Mouse (Mus musculus) embryonic facial prominence, embryonic 11.5 days (tissue): Measurements from ENCODE around the gene Olfr613. TPM values are rescaled to one million over a fixed set of nuclear protein-coding genes. Genes with fewer than 3 reads are reported as not detected.
"Not testable (repeated sequence)": the region's sequence is repeated elsewhere in the genome, so short reads cannot be mapped to it uniquely, and the experiment has no call there.

Experiments
- ATAC-seq: fragments of 200-750 bp; cut with Nextera tagmentation; replicated peaks from 2 replicates; pipeline ENCODE4 v1.8.0; 2017; ENCODE audit warnings: low read depth; ENCODE audit not compliant: insufficient number of reproducible peaks, low FRiP score, low TSS enrichment
- DNase-seq: peaks from one replicate; pipeline ENCODE4 v3.0.0-alpha.2; 2015; ENCODE audit warnings: low spot score
- H3K27ac ChIP-seq: fragments of 300-500 bp; sonication (generic); replicated peaks from 2 replicates; pipeline ENCODE4 v1.5.1; 2014; ENCODE audit warnings: mild to moderate bottlenecking, low read depth, low read length, control low read depth
- H3K27me3 ChIP-seq: fragments of 300-500 bp; sonication (generic); 2 replicates; pipeline ENCODE4 v1.6.1; 2014; ENCODE audit warnings: mild to moderate bottlenecking, low read length, moderate library complexity, mixed read lengths; ENCODE audit not compliant: control insufficient read depth, insufficient read depth
- H3K36me3 ChIP-seq: fragments of 300-500 bp; sonication (generic); replicated peaks from 2 replicates; pipeline ENCODE4 v1.6.1; 2014; ENCODE audit warnings: low read depth, mild to moderate bottlenecking, low read length, moderate library complexity, mixed read lengths; ENCODE audit not compliant: control insufficient read depth, insufficient read depth
- H3K4me1 ChIP-seq: fragments of 300-500 bp; sonication (generic); 2 replicates; pipeline ENCODE4 v1.6.1; 2014; ENCODE audit warnings: low read length, mixed read lengths; ENCODE audit not compliant: control insufficient read depth, insufficient read depth
- H3K4me2 ChIP-seq: fragments of 300-500 bp; sonication (generic); 2 replicates; pipeline ENCODE4 v1.6.1; 2014; ENCODE audit warnings: low read depth, mild to moderate bottlenecking, control low read depth, low read length, moderate library complexity
- H3K4me3 ChIP-seq: fragments of 300-500 bp; sonication (generic); 2 replicates; pipeline ENCODE4 v1.5.1; 2014; ENCODE audit warnings: low read depth, low read length, control low read depth
- H3K9ac ChIP-seq: fragments of 300-500 bp; sonication (generic); replicated peaks from 2 replicates; pipeline ENCODE4 v1.6.1; 2014; ENCODE audit warnings: mild to moderate bottlenecking, control low read depth, low read length
- H3K9me3 ChIP-seq: fragments of 300-500 bp; sonication (generic); replicated peaks from 2 replicates; pipeline ENCODE4 v1.6.1; 2016; ENCODE audit warnings: mild to moderate bottlenecking, low read length, inconsistent platforms, mixed read lengths; ENCODE audit not compliant: control insufficient read depth
- WGBS: fragments of 180-500 bp; shearing (Covaris S2); extraction: QIAGEN DNeasy Blood & Tissue Kit; methylation state at CpG from one replicate; pipeline ENCODE4 v1.1.7; 2014; 5-methylcytosine and 5-hydroxymethylcytosine counted together
- polyA plus RNA-seq: library from polyadenylated mRNA; unstranded; fragments of >200 nt; fragmentation: Nextera tagmentation; extraction: Ambion mirVana; gene quantifications from 2 replicates; pipeline ENCODE4 v1.2.1, GENCODE M21; 2014

The Olfr613 gene
- polyA plus RNA-seq, result not detected in 2 replicates

- no peak for ATAC-seq
- no peak within 1 kb of the TSS for H3K4me2 ChIP-seq
- WGBS, result 77% methylated on average over 2 of the region's 2 CpGs
- no peaks in the 10 kb centered on the region for H3K36me3 ChIP-seq
- H3K4me1 ChIP-seq, result no peaks in the 10 kb centered on the region
- no peak within 1 kb of the TSS for H3K9ac ChIP-seq
- no peaks in the 10 kb centered on the region for H3K9me3 ChIP-seq
- H3K27ac ChIP-seq, result no peak within 1 kb of the TSS
- H3K4me3 ChIP-seq, result no peak within 1 kb of the TSS
- DNase-seq, result no peak
- H3K27me3 ChIP-seq, result no peaks in the 10 kb centered on the region
Measured at GRCm38 (mm10) chr7:103547774-103548173, at the start of gene Olfr613. Gene Olfr613 (plus strand): TSS chr7:103548074.

GRCm38 (mm10) chr7:103512022-103512421, 35.9 kb upstream of the Olfr613 start, which contains the start of gene Olfr610:
Gene Olfr610 (minus strand): TSS chr7:103512122.
- Histone ChIP-seq H3K27ac (no peak within 1 kb of the TSS), H3K4me3 (no peak within 1 kb of the TSS), H3K36me3 (no peaks in the 10 kb centered on the region), H3K4me1 (no peaks in the 10 kb centered on the region), H3K27me3 (no peaks in the 10 kb centered on the region), H3K9me3 (no peaks in the 10 kb centered on the region), H3K4me2 (no peak within 1 kb of the TSS), H3K9ac (no peak within 1 kb of the TSS)
- 73% methylated on average over 2 of the region's 2 CpGs for WGBS
- DNase-seq (no peak), ATAC-seq (no peak)

GRCm38 (mm10) chr7:103520746-103521145, 27.1 kb upstream of the Olfr613 start, which contains the start of gene Olfr611:
Gene Olfr611 (minus strand): TSS chr7:103520846.
- WGBS, result 61% methylated on average over 1 of the region's 1 CpGs
- not testable (repeated sequence) for H3K27ac ChIP-seq, H3K4me3 ChIP-seq, ATAC-seq, H3K9ac ChIP-seq, H3K27me3 ChIP-seq, H3K9me3 ChIP-seq, H3K36me3 ChIP-seq, H3K4me2 ChIP-seq, H3K4me1 ChIP-seq, DNase-seq

GRCm38 (mm10) chr7:103542617-103543016, 5.3 kb upstream of the Olfr613 start, which contains the start of gene Olfr612:
Gene Olfr612 (minus strand): TSS chr7:103542717.
- WGBS, result 78% methylated on average over 2 of the region's 2 CpGs
- not testable (repeated sequence) for H3K4me3 ChIP-seq, H3K27ac ChIP-seq, H3K9me3 ChIP-seq, H3K4me2 ChIP-seq, ATAC-seq, H3K27me3 ChIP-seq, DNase-seq, H3K9ac ChIP-seq, H3K36me3 ChIP-seq, H3K4me1 ChIP-seq

GRCm38 (mm10) chr7:103555779-103556178, 7.9 kb downstream of the Olfr613 start, which contains the start of gene Olfr615:
Gene Olfr615 (plus strand): TSS chr7:103556079.
- Histone ChIP-seq H3K9ac (no peak within 1 kb of the TSS), H3K4me1 (no peaks in the 10 kb centered on the region), H3K36me3 (no peaks in the 10 kb centered on the region), H3K4me2 (no peak within 1 kb of the TSS), H3K4me3 (no peak within 1 kb of the TSS), H3K27me3 (no peaks in the 10 kb centered on the region), H3K9me3 (no peaks in the 10 kb centered on the region), H3K27ac (no peak within 1 kb of the TSS)
- no peak for ATAC-seq
- no peak for DNase-seq
- WGBS, result 84% methylated on average over 2 of the region's 2 CpGs

- DNase-seq (no peak), ATAC-seq (no peak)
- Histone ChIP-seq H3K4me2 (no peak within 1 kb of the TSS), H3K27ac (no peak within 1 kb of the TSS), H3K9me3 (no peaks in the 10 kb centered on the region), H3K4me3 (no peak within 1 kb of the TSS), H3K36me3 (no peaks in the 10 kb centered on the region), H3K27me3 (no peaks in the 10 kb centered on the region), H3K9ac (no peak within 1 kb of the TSS), H3K4me1 (no peaks in the 10 kb centered on the region)
- 86% methylated on average over 3 of the region's 3 CpGs for WGBS
Measured at GRCm38 (mm10) chr7:103569043-103569442, 21.2 kb downstream of the Olfr613 start, which contains the start of gene Olfr616. Gene Olfr616 (minus strand): TSS chr7:103569143.

- no peaks in the 10 kb centered on the region for H3K36me3 ChIP-seq
- 85% methylated on average over 1 of the region's 1 CpGs for WGBS
- H3K4me3 ChIP-seq, result no peak within 1 kb of the TSS
- no peaks in the 10 kb centered on the region for H3K27me3 ChIP-seq
- ATAC-seq (no peak), DNase-seq (no peak)
- no peak within 1 kb of the TSS for H3K4me2 ChIP-seq
- H3K9me3 ChIP-seq, result no peaks in the 10 kb centered on the region
- no peak within 1 kb of the TSS for H3K9ac ChIP-seq
- H3K4me1 ChIP-seq, result no peaks in the 10 kb centered on the region
- no peak within 1 kb of the TSS for H3K27ac ChIP-seq
Measured at GRCm38 (mm10) chr7:103572761-103573160, 24.9 kb downstream of the Olfr613 start, which contains the start of gene Olfr617. Gene Olfr617 (plus strand): TSS chr7:103573061.

- no peaks in the 10 kb centered on the region for H3K9me3 ChIP-seq
- no peak within 1 kb of the TSS for H3K27ac ChIP-seq
- no peak within 1 kb of the TSS for H3K9ac ChIP-seq
- DNase-seq, result no peak
- H3K4me2 ChIP-seq, result no peak within 1 kb of the TSS
- ATAC-seq, result no peak
- 66% methylated on average over 2 of the region's 2 CpGs for WGBS
- no peaks in the 10 kb centered on the region for H3K36me3 ChIP-seq
- H3K4me1 ChIP-seq, result no peaks in the 10 kb centered on the region
- no peak within 1 kb of the TSS for H3K4me3 ChIP-seq
- no peaks in the 10 kb centered on the region for H3K27me3 ChIP-seq
Measured at GRCm38 (mm10) chr7:103589803-103590202, 41.9 kb downstream of the Olfr613 start, which contains the start of gene Olfr618. Gene Olfr618 (plus strand): TSS chr7:103590103.
